Mouse (Mus musculus): ENCODE measurements at regions not wholly inside any gene's neighbourhood (a gene's known extent, or its start where the extent isn't known, plus 50 kb on each side); places are given as distances from the start of the nearest gene placed in this dataset.

DNA sequence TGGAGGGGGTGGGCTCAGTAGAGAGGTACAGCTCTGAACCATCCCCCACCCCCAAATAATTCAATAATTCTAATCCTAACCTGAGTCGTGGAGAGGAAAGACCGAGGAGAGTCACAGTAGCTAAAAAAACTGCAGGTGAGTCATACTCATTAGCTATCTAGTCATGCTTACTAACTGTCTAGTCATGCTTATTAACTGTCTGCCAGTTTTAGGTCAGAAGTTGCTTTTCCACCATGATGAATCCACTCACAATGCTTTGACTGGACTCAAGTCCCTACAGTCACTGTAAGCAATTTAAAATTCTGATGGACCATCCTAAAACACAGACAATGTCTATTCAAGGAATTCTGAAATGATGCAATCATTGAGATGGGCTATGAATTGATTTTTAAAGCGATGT is 110.9 kb upstream of the Ptbp2 start:
- no peaks in the 10 kb centered on the region for H3K9me3 ChIP-seq (ENCODE audit: control insufficient read depth, insufficient read depth, low read depth, low read length)
- no peak overlapping the region for H3K4me3 ChIP-seq (ENCODE audit: insufficient read depth in 1 of 2, low read depth in 1 of 2, low read length in 2 of 2, poor library complexity in 1 of 2, severe bottlenecking in 1 of 2)
- no peaks in the 10 kb centered on the region for H3K36me3 ChIP-seq (ENCODE audit: control insufficient read depth, insufficient read depth, low read length, poor library complexity, severe bottlenecking)
- H3K4me1 ChIP-seq (ENCODE audit: control insufficient read depth in 2 of 2, insufficient read depth in 2 of 2, low read length in 2 of 2, poor library complexity in 1 of 2) = no peaks in the 10 kb centered on the region
- no peak overlapping the region for H3K9ac ChIP-seq (ENCODE audit: insufficient read depth, low read depth, low read length, poor library complexity, severe bottlenecking)
- no peak overlapping the region for H3K27ac ChIP-seq (ENCODE audit: insufficient read depth, low read depth, low read length, poor library complexity, severe bottlenecking)
- TF ChIP-seq ZC3H11A (IDR thresholded peaks at IDR 0.05; ENCODE audit: borderline replicate concordance, low read depth, low read length) = no peak
- TF ChIP-seq MAFK (IDR thresholded peaks at IDR 0.05; ENCODE audit: insufficient read depth, low read depth, low read length) = no peak
- TF ChIP-seq ZNF384 (IDR thresholded peaks at IDR 0.05; ENCODE audit: low read depth, low read length) = no peak
- no peak for TF ChIP-seq HCFC1 (IDR thresholded peaks at IDR 0.05; ENCODE audit: borderline replicate concordance, insufficient read depth, low read length)
- TF ChIP-seq CHD2 (IDR thresholded peaks at IDR 0.05; ENCODE audit: low read depth, low read length) = no peak
- no peak for DNase-seq (ENCODE audit: low read depth, low spot score)
- in situ Hi-C loops (cut with MboI; ENCODE audit: low sequenced_read_pairs in 2 of 2, unreplicated experiment in 2 of 2) = no loop called here

DNA sequence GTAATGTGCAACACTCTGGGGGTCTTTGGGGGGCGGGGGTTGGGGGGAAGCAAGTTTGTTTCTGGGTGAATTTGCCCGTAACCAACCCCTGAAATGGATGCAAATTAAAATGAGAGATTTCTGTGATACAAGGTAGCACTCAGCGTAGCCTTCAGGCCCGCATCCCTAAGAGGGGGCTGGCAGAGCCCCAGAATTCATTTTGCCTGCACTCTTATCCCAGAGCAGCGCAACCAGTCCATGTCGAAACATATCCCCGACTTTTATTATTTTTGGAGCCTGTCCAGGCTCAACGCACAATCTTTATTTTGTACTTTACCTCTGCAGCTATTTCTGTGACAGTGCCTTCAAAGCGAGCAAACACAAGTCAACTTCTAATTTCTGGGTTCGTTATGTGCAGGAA is 109.8 kb upstream of the Ptbp2 start:
- Histone ChIP-seq H3K9me3 (ENCODE audit: control insufficient read depth, insufficient read depth, low read depth, low read length) (no peaks in the 10 kb centered on the region), H3K36me3 (ENCODE audit: control insufficient read depth, insufficient read depth, low read length, poor library complexity, severe bottlenecking) (no peaks in the 10 kb centered on the region), H3K9ac (ENCODE audit: insufficient read depth, low read depth, low read length, poor library complexity, severe bottlenecking) (no peak overlapping the region), H3K4me1 (ENCODE audit: control insufficient read depth in 2 of 2, insufficient read depth in 2 of 2, low read length in 2 of 2, poor library complexity in 1 of 2) (no peaks in the 10 kb centered on the region), H3K4me3 (ENCODE audit: insufficient read depth in 1 of 2, low read depth in 1 of 2, low read length in 2 of 2, poor library complexity in 1 of 2, severe bottlenecking in 1 of 2) (no peak overlapping the region), H3K27ac (ENCODE audit: insufficient read depth, low read depth, low read length, poor library complexity, severe bottlenecking) (no peak overlapping the region)
- in situ Hi-C loops (cut with MboI; ENCODE audit: low sequenced_read_pairs in 2 of 2, unreplicated experiment in 2 of 2) = no loop called here
- DNase-seq (ENCODE audit: low read depth, low spot score) = no peak
- TF ChIP-seq MAFK (IDR thresholded peaks at IDR 0.05; ENCODE audit: insufficient read depth, low read depth, low read length) = no peak
- TF ChIP-seq HCFC1 (IDR thresholded peaks at IDR 0.05; ENCODE audit: borderline replicate concordance, insufficient read depth, low read length) = no peak
- TF ChIP-seq ZC3H11A (IDR thresholded peaks at IDR 0.05; ENCODE audit: borderline replicate concordance, low read depth, low read length) = no peak
- TF ChIP-seq CHD2 (IDR thresholded peaks at IDR 0.05; ENCODE audit: low read depth, low read length) = no peak
- no peak for TF ChIP-seq ZNF384 (IDR thresholded peaks at IDR 0.05; ENCODE audit: low read depth, low read length)

- Histone ChIP-seq H3K27ac (ENCODE audit: insufficient read depth, low read depth, low read length, poor library complexity, severe bottlenecking) (no peak overlapping the region), H3K4me1 (ENCODE audit: control insufficient read depth in 2 of 2, insufficient read depth in 2 of 2, low read length in 2 of 2, poor library complexity in 1 of 2) (no peaks in the 10 kb centered on the region), H3K9me3 (ENCODE audit: control insufficient read depth, insufficient read depth, low read depth, low read length) (no peaks in the 10 kb centered on the region), H3K9ac (ENCODE audit: insufficient read depth, low read depth, low read length, poor library complexity, severe bottlenecking) (no peak overlapping the region), H3K36me3 (ENCODE audit: control insufficient read depth, insufficient read depth, low read length, poor library complexity, severe bottlenecking) (no peaks in the 10 kb centered on the region), H3K4me3 (ENCODE audit: insufficient read depth in 1 of 2, low read depth in 1 of 2, low read length in 2 of 2, poor library complexity in 1 of 2, severe bottlenecking in 1 of 2) (no peak overlapping the region)
- in situ Hi-C loops (cut with MboI; ENCODE audit: low sequenced_read_pairs in 2 of 2, unreplicated experiment in 2 of 2) = no loop called here
- DNase-seq (ENCODE audit: low read depth, low spot score) = no peak
- TF ChIP-seq ZNF384 (IDR thresholded peaks at IDR 0.05; ENCODE audit: low read depth, low read length) (no peak), ZC3H11A (IDR thresholded peaks at IDR 0.05; ENCODE audit: borderline replicate concordance, low read depth, low read length) (no peak), HCFC1 (IDR thresholded peaks at IDR 0.05; ENCODE audit: borderline replicate concordance, insufficient read depth, low read length) (no peak), MAFK (IDR thresholded peaks at IDR 0.05; ENCODE audit: insufficient read depth, low read depth, low read length) (no peak), CHD2 (IDR thresholded peaks at IDR 0.05; ENCODE audit: low read depth, low read length) (no peak)
Observed at GRCm38 (mm10) chr3:119893165-119893910, 109.1 kb upstream of the Ptbp2 start.

DNA sequence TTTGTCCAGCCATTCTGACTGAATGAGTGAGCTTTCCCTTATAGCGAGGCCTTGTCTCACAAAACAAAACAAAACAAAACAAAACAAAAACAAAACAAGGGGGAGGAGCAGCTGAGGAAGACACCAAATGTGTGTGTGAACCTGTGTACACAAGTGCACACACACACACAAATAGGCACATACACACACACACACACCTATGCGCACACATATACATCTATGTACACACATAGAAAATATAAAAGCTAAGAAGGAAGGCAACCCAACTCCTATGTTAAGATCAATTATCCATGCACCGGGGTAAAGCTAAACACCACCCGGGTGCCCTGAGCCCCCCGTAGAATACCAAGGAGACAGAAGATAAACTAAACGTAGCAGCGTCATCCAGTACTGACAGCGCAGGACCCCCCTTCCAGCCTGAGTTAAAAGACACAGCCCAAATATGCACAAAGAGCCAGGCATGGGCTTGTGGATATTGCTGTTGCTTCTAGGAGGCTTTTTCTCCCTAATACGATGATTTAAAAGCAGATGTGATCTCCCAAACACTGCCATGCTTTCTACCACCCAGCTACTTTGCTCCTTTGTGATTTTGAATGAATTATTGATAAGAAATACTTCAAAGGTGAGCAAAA is 108.4 kb upstream of the Ptbp2 start:
- no peaks in the 10 kb centered on the region for H3K4me1 ChIP-seq (ENCODE audit: control insufficient read depth in 2 of 2, insufficient read depth in 2 of 2, low read length in 2 of 2, poor library complexity in 1 of 2)
- H3K27ac ChIP-seq (ENCODE audit: insufficient read depth, low read depth, low read length, poor library complexity, severe bottlenecking) = no peak overlapping the region
- H3K36me3 ChIP-seq (ENCODE audit: control insufficient read depth, insufficient read depth, low read length, poor library complexity, severe bottlenecking) = no peaks in the 10 kb centered on the region
- no peak for DNase-seq (ENCODE audit: low read depth, low spot score)
- TF ChIP-seq HCFC1 (IDR thresholded peaks at IDR 0.05; ENCODE audit: borderline replicate concordance, insufficient read depth, low read length) (no peak), ZNF384 (IDR thresholded peaks at IDR 0.05; ENCODE audit: low read depth, low read length) (no peak)
- H3K9ac ChIP-seq (ENCODE audit: insufficient read depth, low read depth, low read length, poor library complexity, severe bottlenecking) = no peak overlapping the region
- in situ Hi-C loops (cut with MboI; ENCODE audit: low sequenced_read_pairs in 2 of 2, unreplicated experiment in 2 of 2) = no loop called here
- H3K4me3 ChIP-seq (ENCODE audit: insufficient read depth in 1 of 2, low read depth in 1 of 2, low read length in 2 of 2, poor library complexity in 1 of 2, severe bottlenecking in 1 of 2) = no peak overlapping the region
- H3K9me3 ChIP-seq (ENCODE audit: control insufficient read depth, insufficient read depth, low read depth, low read length) = no peaks in the 10 kb centered on the region
